8 mouse cellular contexts compared by ENCODE assay signal in genomic region chr10:116207987-116208726, GRCm38 (mm10).
DNase-seq lines count a peak whose midpoint lies in the region; ATAC-seq lines count a peak whose summit lies in the region.

No protein-coding gene starts in this region.

- 18% methylated on average over 9 of the region's 9 CpGs for WGBS in forebrain, embryonic 11.5 days
- WGBS in hindbrain, embryonic 13.5 days, result 22% methylated on average over 9 of the region's 9 CpGs
- WGBS in limb, embryonic 12.5 days, result 14% methylated on average over 9 of the region's 9 CpGs
- 22% methylated on average over 9 of the region's 9 CpGs for WGBS in midbrain, embryonic 13.5 days

- H3K9ac ChIP-seq in forebrain, embryonic 11.5 days (ENCODE audit: low read length), result no peak overlapping the region
- H3K9ac ChIP-seq in hindbrain, embryonic 13.5 days, result no peak overlapping the region
- H3K9ac ChIP-seq in limb, embryonic 12.5 days (replicated peaks), result no peak overlapping the region
- peak overlapping the region; percentile 56; the same call in 1 of the 2 replicates for H3K9ac ChIP-seq in midbrain, embryonic 13.5 days (replicated peaks)

- no peaks in the 10 kb centered on the region; the same call in 1 of the 2 replicates for H3K27me3 ChIP-seq in forebrain, embryonic 11.5 days (ENCODE audit: control insufficient read depth, insufficient read depth, low read length)
- no peaks in the 10 kb centered on the region for H3K27me3 ChIP-seq in hindbrain, embryonic 13.5 days
- peaks cover 3% of the 10 kb centered on the region; the same call in 1 of the 2 replicates for H3K27me3 ChIP-seq in limb, embryonic 12.5 days
- H3K27me3 ChIP-seq in midbrain, embryonic 13.5 days, result no peaks in the 10 kb centered on the region

- no peak overlapping the region for H3K4me3 ChIP-seq in forebrain, embryonic 11.5 days (ENCODE audit: low read depth, low read length)
- no peak overlapping the region for H3K4me3 ChIP-seq in hindbrain, embryonic 13.5 days
- H3K4me3 ChIP-seq in limb, embryonic 12.5 days (replicated peaks), result no peak overlapping the region
- no peak overlapping the region for H3K4me3 ChIP-seq in midbrain, embryonic 13.5 days (replicated peaks)

- no peaks in the 10 kb centered on the region for H3K9me3 ChIP-seq in forebrain, embryonic 11.5 days (ENCODE audit: control insufficient read depth, low read length)
- no peaks in the 10 kb centered on the region for H3K9me3 ChIP-seq in hindbrain, embryonic 13.5 days
- H3K9me3 ChIP-seq in limb, embryonic 12.5 days, result no peaks in the 10 kb centered on the region
- no peaks in the 10 kb centered on the region for H3K9me3 ChIP-seq in midbrain, embryonic 13.5 days

- H3K27ac ChIP-seq in forebrain, embryonic 11.5 days (ENCODE audit: low read depth, low read length), result no peak overlapping the region
- H3K27ac ChIP-seq in hindbrain, embryonic 13.5 days, result no peak overlapping the region
- no peak overlapping the region for H3K27ac ChIP-seq in limb, embryonic 12.5 days
- H3K27ac ChIP-seq in midbrain, embryonic 13.5 days, result no peak overlapping the region

- H3K4me2 ChIP-seq in forebrain, embryonic 11.5 days (ENCODE audit: low read depth, low read length, severe bottlenecking), result no peak overlapping the region
- H3K4me2 ChIP-seq in hindbrain, embryonic 13.5 days, result peak overlapping the region; percentile 16; the same call in 1 of the 2 replicates
- peak overlapping the region; percentile 36 for H3K4me2 ChIP-seq in limb, embryonic 12.5 days
- H3K4me2 ChIP-seq in midbrain, embryonic 13.5 days (replicated peaks), result peak overlapping the region; percentile 30; the same call in 1 of the 2 replicates

- ATAC-seq in forebrain, embryonic 11.5 days (replicated peaks; ENCODE audit: low FRiP score), result peak; percentile 42; the same call in 1 of the 2 replicates
- ATAC-seq in hindbrain, embryonic 13.5 days (ENCODE audit: low FRiP score), result 0 out of 2 replicates have a peak, but pooled peaks have one; percentile 5
- ATAC-seq in limb, embryonic 12.5 days (ENCODE audit: insufficient number of reproducible peaks, insufficient read depth, low FRiP score, low TSS enrichment, low read depth), result no peak
- ATAC-seq in midbrain, embryonic 13.5 days, result peak; percentile 30; the same call in 1 of the 2 replicates
- no peak for ATAC-seq in erythroid progenitor cell, adult 5-6 weeks (replicated peaks; ENCODE audit: low FRiP score, poor library complexity, severe bottlenecking)

- no peaks in the 10 kb centered on the region for H3K36me3 ChIP-seq in forebrain, embryonic 11.5 days (ENCODE audit: control insufficient read depth, insufficient read depth, low read length)
- no peaks in the 10 kb centered on the region for H3K36me3 ChIP-seq in hindbrain, embryonic 13.5 days
- no peaks in the 10 kb centered on the region for H3K36me3 ChIP-seq in limb, embryonic 12.5 days
- no peaks in the 10 kb centered on the region for H3K36me3 ChIP-seq in midbrain, embryonic 13.5 days

- DNase-seq in left cerebral cortex, adult 18-20 months (ENCODE audit: low spot score in 2 of 2), result peak; percentile 45 to 61
- no peak for DNase-seq in left cerebral cortex, adult 11 months (ENCODE audit: low spot score)
- peak; percentile 47 to 72 for DNase-seq in adrenal gland, postnatal 36 days
- DNase-seq in forebrain, embryonic 11.5 days (ENCODE audit: low spot score), result peak; percentile 59

- no peaks in the 10 kb centered on the region for H3K4me1 ChIP-seq in forebrain, embryonic 11.5 days (replicated peaks; ENCODE audit: control insufficient read depth, insufficient read depth, low read length)
- no peaks in the 10 kb centered on the region for H3K4me1 ChIP-seq in hindbrain, embryonic 13.5 days (replicated peaks)
- peaks cover 16% of the 10 kb centered on the region for H3K4me1 ChIP-seq in limb, embryonic 12.5 days (replicated peaks)
- 0 out of 2 replicates have a peak, but pooled peaks cover 3% of the 10 kb centered on the region for H3K4me1 ChIP-seq in midbrain, embryonic 13.5 days (replicated peaks)

Comparison
In these comparisons a context has a peak if more than half of its experiments do, and no peak if none do; other contexts are left out.
1. ATAC-seq: peak in forebrain, embryonic 11.5 days (single experiment), hindbrain, embryonic 13.5 days (single experiment) and midbrain, embryonic 13.5 days (single experiment); none in limb, embryonic 12.5 days (single experiment) and erythroid progenitor cell, adult 5-6 weeks (single experiment).